Mouse (Mus musculus): ENCODE measurements around the gene 1700001O22Rik. TPM values are rescaled to one million over a fixed set of nuclear protein-coding genes. Genes with fewer than 3 reads are reported as not detected.

The 1700001O22Rik gene
- total and polyA plus RNA-seq, 3 experiments, result 0.52 to 1.3 (median 1.1) TPM

GRCm38 (mm10) chr2:30808296-30808655 is 4.8 kb upstream of the 1700001O22Rik start:
- DNase-seq, result no peak
- WGBS, result under 1% methylated on average over 10 of the region's 10 CpGs
- H3K9ac ChIP-seq (ENCODE audit: low read depth, low read length), result peak overlapping the region; percentile 67
- no peaks in the 10 kb centered on the region for H3K36me3 ChIP-seq (ENCODE audit: control insufficient read depth, insufficient read depth, low read length)
- intact Hi-C loops (cut with DNase I), result loop anchor here (2.0 kb wide), 1 partner anchor 17 kb away; no protein-coding TSS in a partner anchor
- peaks cover 7% of the 10 kb centered on the region for H3K4me1 ChIP-seq (ENCODE audit: control insufficient read depth, insufficient read depth, low read length)
- peak overlapping the region; percentile 93 for H3K27ac ChIP-seq
- no peaks in the 10 kb centered on the region; the same call in 1 of the 2 replicates for H3K79me2 ChIP-seq (replicated peaks; ENCODE audit: control insufficient read depth, insufficient read depth, low read length)
- TF ChIP-seq EP300 (IDR thresholded peaks at IDR 0.05; ENCODE audit: insufficient read depth, low read depth, low read length) (no peak), CTCF (IDR thresholded peaks at IDR 0.05) (no peak), POLR2A (IDR thresholded peaks at IDR 0.05; ENCODE audit: insufficient read depth, low read depth, low read length) (no peak)
- no peaks in the 10 kb centered on the region for H3K27me3 ChIP-seq (ENCODE audit: control insufficient read depth, insufficient read depth, low read length)
- H3K4me3 ChIP-seq, result peak overlapping the region; percentile 91

GRCm38 (mm10) chr2:30807648-30808295 is 4.3 kb upstream of the 1700001O22Rik start, which contains the start of gene Ntmt1:
TSS of gene Ntmt1 (plus strand) at chr2:30807826.
- Histone ChIP-seq H3K4me3 (peak within 1 kb of the TSS; percentile 91), H3K27me3 (ENCODE audit: control insufficient read depth, insufficient read depth, low read length) (no peaks in the 10 kb centered on the region), H3K27ac (peak within 1 kb of the TSS; percentile 93), H3K36me3 (ENCODE audit: control insufficient read depth, insufficient read depth, low read length) (no peaks in the 10 kb centered on the region), H3K9ac (ENCODE audit: low read depth, low read length) (peak within 1 kb of the TSS; percentile 67), H3K4me1 (ENCODE audit: control insufficient read depth, insufficient read depth, low read length) (peaks cover 7% of the 10 kb centered on the region), H3K79me2 (replicated peaks; ENCODE audit: control insufficient read depth, insufficient read depth, low read length) (no peaks in the 10 kb centered on the region; the same call in 1 of the 2 replicates)
- intact Hi-C loops (cut with DNase I), result loop anchor here (2.0 kb wide), 1 partner anchor 17 kb away; no protein-coding TSS in a partner anchor
- TF ChIP-seq POLR2A (IDR thresholded peaks at IDR 0.05; ENCODE audit: insufficient read depth, low read depth, low read length) (peak; percentile 96), EP300 (IDR thresholded peaks at IDR 0.05; ENCODE audit: insufficient read depth, low read depth, low read length) (peak; percentile 28; the same call in 1 of the 2 replicates), CTCF (IDR thresholded peaks at IDR 0.05) (no peak)
- under 1% methylated on average over 43 of the region's 44 CpGs for WGBS
- DNase-seq, result peak; percentile 99 to 100

DNA sequence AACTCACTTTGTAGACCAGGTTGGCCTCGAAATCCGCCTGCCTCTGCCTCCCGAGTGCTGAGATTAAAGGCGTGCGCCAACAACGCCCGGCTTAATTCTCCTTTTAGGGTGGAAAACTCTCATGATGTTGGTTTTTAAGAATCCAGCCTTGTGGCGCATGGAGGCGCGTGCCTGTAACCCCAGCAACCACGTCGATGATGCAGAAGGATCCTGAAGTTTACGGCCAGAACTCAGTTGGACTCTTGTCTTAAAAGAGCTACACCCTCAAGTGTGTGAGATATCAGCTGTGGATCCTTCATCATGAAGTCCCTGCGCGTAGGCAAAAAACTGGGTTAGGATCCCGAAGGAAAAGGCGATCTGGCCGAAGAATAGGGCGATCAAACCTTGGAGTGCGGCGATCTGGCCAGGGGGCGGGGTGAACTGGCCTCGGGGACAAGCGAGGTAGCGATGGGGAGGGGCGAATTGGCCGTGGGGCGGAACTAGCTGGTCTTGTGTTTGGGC is 3.7 kb upstream of the 1700001O22Rik start:
- Histone ChIP-seq H3K9ac (ENCODE audit: low read depth, low read length) (peak overlapping the region; percentile 66), H3K36me3 (ENCODE audit: control insufficient read depth, insufficient read depth, low read length) (no peaks in the 10 kb centered on the region), H3K79me2 (replicated peaks; ENCODE audit: control insufficient read depth, insufficient read depth, low read length) (no peaks in the 10 kb centered on the region; the same call in 1 of the 2 replicates), H3K4me1 (ENCODE audit: control insufficient read depth, insufficient read depth, low read length) (peaks cover 7% of the 10 kb centered on the region), H3K4me3 (peak overlapping the region; percentile 49), H3K27me3 (ENCODE audit: control insufficient read depth, insufficient read depth, low read length) (no peaks in the 10 kb centered on the region), H3K27ac (peak overlapping the region; percentile 81)
- TF ChIP-seq EP300 (IDR thresholded peaks at IDR 0.05; ENCODE audit: insufficient read depth, low read depth, low read length), result no peak
- TF ChIP-seq CTCF (IDR thresholded peaks at IDR 0.05), result no peak
- TF ChIP-seq POLR2A (IDR thresholded peaks at IDR 0.05; ENCODE audit: insufficient read depth, low read depth, low read length), result peak; percentile 41; the same call in 1 of the 2 replicates
- WGBS, result 7% methylated on average over 28 of the region's 28 CpGs
- intact Hi-C loops (cut with DNase I), result no loop called here
- DNase-seq, result no peak

DNA sequence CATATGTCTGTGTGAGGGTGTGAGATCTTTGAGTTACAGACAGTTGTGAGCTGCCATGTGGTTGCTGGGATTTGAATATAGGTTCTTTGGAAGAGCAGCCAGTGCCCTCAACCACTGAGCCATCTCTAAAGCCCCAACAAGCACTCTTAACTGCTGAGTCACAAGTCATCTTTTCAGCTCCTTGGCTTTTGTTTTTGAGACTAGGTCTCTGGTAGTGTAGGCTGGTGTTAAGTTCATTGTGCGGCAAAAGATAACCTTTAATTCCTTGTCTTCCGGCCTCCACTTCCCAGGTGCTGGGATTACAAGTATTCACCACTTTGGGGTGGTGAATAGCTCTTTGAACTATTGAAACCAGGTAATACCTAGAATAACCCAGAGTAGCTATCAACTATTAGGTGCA is 2.5 kb upstream of the 1700001O22Rik start:
- Histone ChIP-seq H3K4me3 (no peak overlapping the region), H3K4me1 (ENCODE audit: control insufficient read depth, insufficient read depth, low read length) (peaks cover 10% of the 10 kb centered on the region), H3K36me3 (ENCODE audit: control insufficient read depth, insufficient read depth, low read length) (no peaks in the 10 kb centered on the region), H3K79me2 (replicated peaks; ENCODE audit: control insufficient read depth, insufficient read depth, low read length) (no peaks in the 10 kb centered on the region; the same call in 1 of the 2 replicates), H3K27me3 (ENCODE audit: control insufficient read depth, insufficient read depth, low read length) (no peaks in the 10 kb centered on the region), H3K9ac (ENCODE audit: low read depth, low read length) (no peak overlapping the region), H3K27ac (no peak overlapping the region)
- TF ChIP-seq EP300 (IDR thresholded peaks at IDR 0.05; ENCODE audit: insufficient read depth, low read depth, low read length) (no peak), CTCF (IDR thresholded peaks at IDR 0.05) (no peak), POLR2A (IDR thresholded peaks at IDR 0.05; ENCODE audit: insufficient read depth, low read depth, low read length) (no peak)
- no peak for DNase-seq
- 89% methylated on average over 2 of the region's 2 CpGs for WGBS
- intact Hi-C loops (cut with DNase I), result no loop called here

- peaks cover 3% of the 10 kb centered on the region; the same call in 1 of the 2 replicates for H3K4me1 ChIP-seq (ENCODE audit: control insufficient read depth, insufficient read depth, low read length)
- no peak overlapping the region for H3K27ac ChIP-seq
- DNase-seq, result peak; percentile 53 to 57
- no peaks in the 10 kb centered on the region for H3K27me3 ChIP-seq (ENCODE audit: control insufficient read depth, insufficient read depth, low read length)
- no peaks in the 10 kb centered on the region for H3K36me3 ChIP-seq (ENCODE audit: control insufficient read depth, insufficient read depth, low read length)
- intact Hi-C loops (cut with DNase I), result no loop called here
- H3K4me3 ChIP-seq, result peak overlapping the region; percentile 53
- TF ChIP-seq CTCF (IDR thresholded peaks at IDR 0.05) (no peak), EP300 (IDR thresholded peaks at IDR 0.05; ENCODE audit: insufficient read depth, low read depth, low read length) (no peak), POLR2A (IDR thresholded peaks at IDR 0.05; ENCODE audit: insufficient read depth, low read depth, low read length) (no peak)
- peak overlapping the region; percentile 56 for H3K9ac ChIP-seq (ENCODE audit: low read depth, low read length)
- H3K79me2 ChIP-seq (replicated peaks; ENCODE audit: control insufficient read depth, insufficient read depth, low read length), result no peaks in the 10 kb centered on the region
- 2% methylated on average over 77 of the region's 77 CpGs for WGBS
Observed at GRCm38 (mm10) chr2:30801067-30801852, 2.2 kb downstream of the 1700001O22Rik start.
